Mouse (Mus musculus) embryonic facial prominence, embryonic 10.5 days (tissue): ENCODE measurements around the gene Nfe2l2. TPM values are rescaled to one million over a fixed set of nuclear protein-coding genes. Genes with fewer than 3 reads are reported as not detected.

Experiments
- DNase-seq: peaks from one replicate; pipeline ENCODE4 v3.0.0-alpha.2; 2017; ENCODE audit warnings: low spot score
- H3K27ac ChIP-seq: fragments of 300-500 bp; sonication (generic); replicated peaks from 2 replicates; pipeline ENCODE4 v1.5.1; 2016; ENCODE audit warnings: mild to moderate bottlenecking
- H3K27me3 ChIP-seq: fragments of 300-500 bp; sonication (generic); replicated peaks from 2 replicates; pipeline ENCODE4 v1.6.1; 2016; ENCODE audit warnings: low read depth, mild to moderate bottlenecking; ENCODE audit not compliant: poor library complexity, severe bottlenecking
- H3K36me3 ChIP-seq: fragments of 300-500 bp; sonication (generic); replicated peaks from 2 replicates; pipeline ENCODE4 v1.6.1; 2016; ENCODE audit warnings: mild to moderate bottlenecking, moderate library complexity
- H3K4me1 ChIP-seq: fragments of 300-500 bp; sonication (generic); 2 replicates; pipeline ENCODE4 v1.6.1; 2016
- H3K4me3 ChIP-seq: fragments of 300-500 bp; sonication (generic); 2 replicates; pipeline ENCODE4 v1.5.1; 2016; ENCODE audit warnings: mild to moderate bottlenecking, moderate library complexity
- H3K9me3 ChIP-seq: fragments of 300-500 bp; sonication (generic); 2 replicates; pipeline ENCODE4 v1.6.1; 2016; ENCODE audit warnings: mild to moderate bottlenecking
- WGBS: fragments of 180-500 bp; shearing (Covaris S2); methylation state at CpG from one replicate; pipeline ENCODE4 v1.1.7; 2016; 5-methylcytosine and 5-hydroxymethylcytosine counted together
- polyA plus RNA-seq: library from polyadenylated mRNA; unstranded; fragments of >200 nt; fragmentation: Nextera tagmentation; extraction: Ambion mirVana; gene quantifications from 2 replicates; pipeline ENCODE4 v1.2.1, GENCODE M21; 2016

The Nfe2l2 gene
- polyA plus RNA-seq, 1 experiment from 2014 or later, result 33.7 TPM

DNA sequence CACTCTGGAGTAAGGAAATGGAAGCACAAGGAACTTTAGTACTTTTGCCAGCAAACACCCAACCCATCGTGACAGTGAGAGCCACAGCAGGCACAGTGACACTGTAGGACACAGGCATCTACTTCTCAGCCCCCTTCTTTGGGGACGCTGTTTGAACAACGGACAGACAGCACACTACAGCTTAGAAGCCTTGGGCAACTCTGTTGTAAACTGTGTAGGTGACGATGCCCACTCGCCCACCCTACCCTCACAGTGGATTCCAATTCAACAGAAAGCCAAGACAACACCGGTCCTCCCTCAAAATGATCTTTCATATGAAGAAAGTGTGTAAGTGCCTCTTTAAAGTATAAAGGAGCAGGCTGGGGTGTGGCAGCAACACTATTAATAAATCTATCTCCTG is 12.1 kb downstream of the Nfe2l2 start:
- Histone ChIP-seq H3K4me3 (no peak overlapping the region), H3K27me3 (no peaks in the 10 kb centered on the region), H3K4me1 (peaks cover 37% of the 10 kb centered on the region), H3K9me3 (no peaks in the 10 kb centered on the region), H3K27ac (no peak overlapping the region), H3K36me3 (peaks cover 11% of the 10 kb centered on the region)
- 94% methylated on average over 6 of the region's 6 CpGs for WGBS
- DNase-seq, result no peak

GRCm38 (mm10) chr2:75691316-75691715 is 13.1 kb downstream of the Nfe2l2 start:
- 84% methylated on average over 8 of the region's 8 CpGs for WGBS
- no peaks in the 10 kb centered on the region for H3K9me3 ChIP-seq
- no peak overlapping the region for H3K4me3 ChIP-seq
- H3K36me3 ChIP-seq, result peaks cover 11% of the 10 kb centered on the region
- peaks cover 32% of the 10 kb centered on the region for H3K4me1 ChIP-seq
- DNase-seq, result no peak
- no peak overlapping the region for H3K27ac ChIP-seq
- no peaks in the 10 kb centered on the region for H3K27me3 ChIP-seq

DNA sequence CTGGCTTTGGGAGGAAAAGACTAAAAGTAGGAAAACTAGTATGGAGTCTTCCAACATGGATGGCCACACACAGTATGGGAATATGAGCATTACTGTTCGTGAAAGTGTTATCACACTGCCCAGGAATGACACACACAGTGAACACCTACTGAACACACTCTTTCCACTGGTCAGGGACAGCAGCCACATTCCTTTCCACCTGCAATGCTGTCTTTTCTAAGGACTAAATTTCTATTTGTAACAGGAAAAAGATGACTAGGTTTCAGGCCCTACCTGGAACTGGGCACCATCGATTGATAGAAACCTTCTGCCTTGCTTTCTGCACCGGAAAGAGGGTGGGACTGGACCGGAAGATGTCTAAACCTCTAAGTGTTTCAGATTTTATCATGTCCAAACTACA is 13.8 kb downstream of the Nfe2l2 start:
- 97% methylated on average over 4 of the region's 4 CpGs for WGBS
- no peak for DNase-seq
- Histone ChIP-seq H3K4me3 (no peak overlapping the region), H3K27ac (no peak overlapping the region), H3K9me3 (no peaks in the 10 kb centered on the region), H3K36me3 (peaks cover 10% of the 10 kb centered on the region), H3K27me3 (no peaks in the 10 kb centered on the region), H3K4me1 (peaks cover 26% of the 10 kb centered on the region)

DNA sequence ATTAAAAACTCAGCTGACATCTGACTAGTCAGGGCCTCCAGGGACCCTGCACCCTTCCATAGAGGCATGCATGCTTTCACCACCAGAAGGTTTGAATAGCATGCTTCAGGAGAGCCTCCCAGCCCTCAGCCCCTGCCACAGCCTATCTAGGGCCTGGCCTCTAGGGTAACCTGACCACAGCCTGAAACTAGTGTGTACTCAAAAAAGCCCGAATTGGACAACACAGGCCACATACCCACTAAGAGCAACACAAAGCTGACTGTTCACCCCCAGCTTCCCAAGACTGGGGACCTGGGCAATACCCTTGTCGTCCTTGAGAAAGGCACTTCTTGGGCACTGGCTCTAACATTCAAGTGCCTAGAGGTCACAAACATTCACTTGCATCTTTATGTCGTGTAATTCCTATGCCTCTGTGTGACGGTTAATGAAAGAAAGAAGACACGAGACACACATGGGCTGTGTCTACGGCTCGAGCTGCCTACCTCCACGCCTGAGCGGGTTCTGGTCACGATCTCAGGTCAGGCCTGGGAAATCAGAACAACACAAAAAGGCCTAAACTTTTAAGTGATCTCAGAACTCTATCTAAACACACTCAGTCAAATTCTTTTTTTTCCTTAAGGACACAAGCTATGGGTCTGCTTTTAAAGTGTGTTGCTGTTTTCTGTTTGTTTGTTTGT is 14.8 kb downstream of the Nfe2l2 start:
- Histone ChIP-seq H3K27ac (no peak overlapping the region), H3K36me3 (peaks cover 3% of the 10 kb centered on the region; the same call in 1 of the 2 replicates), H3K4me3 (no peak overlapping the region), H3K27me3 (no peaks in the 10 kb centered on the region), H3K4me1 (peaks cover 28% of the 10 kb centered on the region), H3K9me3 (no peaks in the 10 kb centered on the region)
- no peak for DNase-seq
- whole genome bisulfite sequencing, result 85% methylated on average over 10 of the region's 10 CpGs

- Histone ChIP-seq H3K4me3 (no peak overlapping the region), H3K9me3 (no peaks in the 10 kb centered on the region), H3K4me1 (peaks cover 26% of the 10 kb centered on the region), H3K27me3 (no peaks in the 10 kb centered on the region), H3K36me3 (peaks cover 3% of the 10 kb centered on the region; the same call in 1 of the 2 replicates), H3K27ac (no peak overlapping the region)
- 93% methylated on average over 1 of the region's 1 CpGs for WGBS
- no peak for DNase-seq
These were observed 15.5 kb downstream of the Nfe2l2 start for GRCm38 (mm10) chr2:75688901-75689300.

GRCm38 (mm10) chr2:75687040-75687749 is 17.2 kb downstream of the Nfe2l2 start:
- 92% methylated on average over 10 of the region's 10 CpGs for WGBS
- no peak for DNase-seq

DNA sequence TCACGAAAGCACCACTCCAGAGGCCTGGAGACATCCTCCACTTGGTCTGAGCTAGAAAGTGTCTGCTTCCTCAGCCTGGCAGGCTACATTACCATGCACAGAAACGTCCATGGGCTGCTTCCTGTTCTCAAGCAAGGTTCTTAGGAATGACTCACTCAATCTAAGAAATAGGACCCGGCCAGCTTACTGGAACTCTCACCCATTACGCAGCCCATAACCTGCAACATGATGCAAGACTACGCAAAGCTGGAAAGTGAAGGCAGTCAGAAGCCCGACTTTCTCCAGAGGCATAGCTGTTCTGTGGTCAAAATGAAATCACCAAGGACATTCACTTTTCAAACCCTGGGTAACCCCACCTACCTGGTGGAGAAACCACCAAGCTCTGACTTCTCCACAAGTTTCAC is 19.0 kb downstream of the Nfe2l2 start:
- 82% methylated on average over 6 of the region's 6 CpGs for WGBS
- Histone ChIP-seq H3K4me1 (peaks cover 31% of the 10 kb centered on the region), H3K27ac (no peak overlapping the region), H3K36me3 (peaks cover 3% of the 10 kb centered on the region; the same call in 1 of the 2 replicates), H3K4me3 (no peak overlapping the region), H3K27me3 (no peaks in the 10 kb centered on the region), H3K9me3 (no peaks in the 10 kb centered on the region)
- no peak for DNase-seq

More at GRCm38 (mm10) chr2:75687040-75687749, 17.2 kb downstream of the Nfe2l2 start:
- H3K36me3 ChIP-seq, result peaks cover 3% of the 10 kb centered on the region; the same call in 1 of the 2 replicates
- H3K4me1 ChIP-seq, result peaks cover 20% of the 10 kb centered on the region
- H3K4me3 ChIP-seq, result no peak overlapping the region
- H3K27ac ChIP-seq, result no peak overlapping the region
- no peaks in the 10 kb centered on the region for H3K27me3 ChIP-seq
- H3K9me3 ChIP-seq, result no peaks in the 10 kb centered on the region

- no peaks in the 10 kb centered on the region for H3K27me3 ChIP-seq
- H3K27ac ChIP-seq, result no peak overlapping the region
- H3K4me3 ChIP-seq, result no peak overlapping the region
- DNase-seq, result no peak
- no peaks in the 10 kb centered on the region for H3K9me3 ChIP-seq
- peaks cover 3% of the 10 kb centered on the region; the same call in 1 of the 2 replicates for H3K36me3 ChIP-seq
- WGBS, result 87% methylated on average over 3 of the region's 3 CpGs
- peaks cover 28% of the 10 kb centered on the region for H3K4me1 ChIP-seq
These were observed 19.9 kb downstream of the Nfe2l2 start for GRCm38 (mm10) chr2:75684526-75684925.

- WGBS, result 71% methylated on average over 15 of the region's 15 CpGs
- Histone ChIP-seq H3K27ac (peak overlapping the region; percentile 59), H3K4me3 (no peak overlapping the region), H3K4me1 (peaks cover 25% of the 10 kb centered on the region), H3K36me3 (peaks cover 10% of the 10 kb centered on the region), H3K27me3 (no peaks in the 10 kb centered on the region), H3K9me3 (no peaks in the 10 kb centered on the region)
- no peak for DNase-seq
These were observed 21.3 kb downstream of the Nfe2l2 start for GRCm38 (mm10) chr2:75682978-75683709.

DNA sequence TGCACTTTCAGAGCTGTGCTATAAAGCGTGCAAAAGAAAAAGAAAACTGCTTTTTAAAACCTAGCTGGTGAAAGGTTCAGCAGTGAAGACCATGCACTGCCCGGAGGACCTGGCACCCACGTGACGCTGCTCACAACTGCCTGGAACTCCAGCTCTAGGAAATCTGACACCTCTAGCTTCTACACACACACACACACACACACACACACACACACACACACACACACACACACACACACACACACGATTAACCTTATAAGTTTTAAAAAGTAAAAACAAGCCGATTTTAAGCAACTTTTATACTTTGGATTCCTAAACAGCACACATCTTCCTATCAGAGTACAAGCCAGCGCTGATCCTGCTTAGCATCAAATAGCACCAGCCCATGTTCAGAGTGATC is 23.0 kb downstream of the Nfe2l2 start:
- Histone ChIP-seq H3K27me3 (no peaks in the 10 kb centered on the region), H3K27ac (no peak overlapping the region), H3K36me3 (peaks cover 24% of the 10 kb centered on the region), H3K4me1 (peaks cover 25% of the 10 kb centered on the region), H3K4me3 (no peak overlapping the region), H3K9me3 (no peaks in the 10 kb centered on the region)
- WGBS, result 64% methylated on average over 7 of the region's 7 CpGs
- peak; percentile 58 for DNase-seq

GRCm38 (mm10) chr2:75679947-75680346 is 24.5 kb downstream of the Nfe2l2 start:
- no peak overlapping the region for H3K27ac ChIP-seq
- H3K4me1 ChIP-seq, result peaks cover 21% of the 10 kb centered on the region
- no peaks in the 10 kb centered on the region for H3K9me3 ChIP-seq
- peaks cover 36% of the 10 kb centered on the region for H3K36me3 ChIP-seq
- no peak overlapping the region for H3K4me3 ChIP-seq
- H3K27me3 ChIP-seq, result no peaks in the 10 kb centered on the region
- WGBS, result 89% methylated on average over 8 of the region's 8 CpGs
- no peak for DNase-seq

GRCm38 (mm10) chr2:75676567-75676966 is 27.9 kb downstream of the Nfe2l2 start:
- H3K9me3 ChIP-seq, result no peaks in the 10 kb centered on the region
- no peak for DNase-seq
- H3K27me3 ChIP-seq, result no peaks in the 10 kb centered on the region
- peaks cover 55% of the 10 kb centered on the region for H3K36me3 ChIP-seq
- WGBS, result 83% methylated on average over 14 of the region's 14 CpGs
- H3K27ac ChIP-seq, result no peak overlapping the region
- peaks cover 10% of the 10 kb centered on the region for H3K4me1 ChIP-seq
- no peak overlapping the region for H3K4me3 ChIP-seq
